Mouse (Mus musculus) forebrain, embryonic 12.5 days (tissue): ENCODE data around the gene Slc25a48. TPM values are rescaled to one million over a fixed set of nuclear protein-coding genes. Genes with fewer than 3 reads are reported as not detected.

Experiments used
- ATAC-seq: fragments of 200-750 bp; cut with Nextera tagmentation; 2 replicates; pipeline ENCODE4 v1.8.0; 2017; ENCODE audit warnings: moderate TSS enrichment; ENCODE audit not compliant: low FRiP score
- H3K27ac ChIP-seq: fragments of 300-500 bp; sonication (generic); 2 replicates; pipeline ENCODE4 v1.5.1; 2016; ENCODE audit warnings: mild to moderate bottlenecking
- H3K27me3 ChIP-seq: fragments of 300-500 bp; sonication (generic); 2 replicates; pipeline ENCODE4 v1.6.1; 2016; ENCODE audit warnings: mild to moderate bottlenecking
- H3K36me3 ChIP-seq: fragments of 300-500 bp; sonication (generic); replicated peaks from 2 replicates; pipeline ENCODE4 v1.6.1; 2016; ENCODE audit warnings: mild to moderate bottlenecking
- H3K4me1 ChIP-seq: fragments of 300-500 bp; sonication (generic); 2 replicates; pipeline ENCODE4 v1.6.1; 2016
- H3K4me2 ChIP-seq: fragments of 300-500 bp; sonication (generic); 2 replicates; pipeline ENCODE4 v1.6.1; 2016; ENCODE audit warnings: mild to moderate bottlenecking, moderate library complexity
- H3K4me3 ChIP-seq: fragments of 300-500 bp; sonication (generic); replicated peaks from 2 replicates; pipeline ENCODE4 v1.5.1; 2016; ENCODE audit warnings: mild to moderate bottlenecking
- H3K9ac ChIP-seq: fragments of 300-500 bp; sonication (generic); 2 replicates; pipeline ENCODE4 v1.6.1; 2016; ENCODE audit warnings: mild to moderate bottlenecking
- H3K9me3 ChIP-seq: fragments of 300-500 bp; sonication (generic); 2 replicates; pipeline ENCODE4 v1.6.1; 2016
- WGBS: fragments of 180-500 bp; shearing (Covaris S2); methylation state at CpG from one replicate; pipeline ENCODE4 v1.1.7; 2016; 5-methylcytosine and 5-hydroxymethylcytosine counted together
- polyA plus RNA-seq: library from polyadenylated mRNA; unstranded; fragments of >200 nt; fragmentation: Nextera tagmentation; extraction: Ambion mirVana; gene quantifications from 2 replicates; pipeline ENCODE4 v1.2.1, GENCODE M21; 2016

Slc25a48 gene
- polyA plus RNA-seq, 1 experiment from 2014 or later: not detected

DNA sequence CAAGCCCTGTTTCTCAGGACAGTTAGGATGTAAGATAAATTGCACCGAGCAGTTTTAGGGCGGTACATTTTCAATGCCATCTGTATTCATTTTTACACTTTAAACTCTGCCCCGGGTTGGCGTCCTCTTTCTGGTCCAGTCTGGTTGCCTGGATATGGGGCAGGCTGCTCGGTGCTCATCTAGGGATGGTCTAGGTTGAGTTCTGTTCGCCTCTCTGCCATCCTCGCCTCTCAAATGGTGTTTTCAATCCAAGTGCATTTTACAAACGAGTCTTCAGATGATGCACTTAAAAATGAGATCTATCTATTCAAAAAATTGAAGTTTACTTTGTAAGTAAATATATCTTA lies 84.6 kb downstream of the Slc25a48 start:
- no peaks in the 10 kb centered on the region for H3K9me3 ChIP-seq
- 4% methylated on average over 8 of the region's 8 CpGs for WGBS
- H3K27ac ChIP-seq: no peak overlapping the region
- peaks cover 3% of the 10 kb centered on the region for H3K4me1 ChIP-seq
- peaks cover 2% of the 10 kb centered on the region; the same call in 1 of the 2 replicates for H3K27me3 ChIP-seq
- peak overlapping the region; percentile 73 for H3K4me3 ChIP-seq
- H3K36me3 ChIP-seq: no peaks in the 10 kb centered on the region
- peak overlapping the region; percentile 91 for H3K4me2 ChIP-seq
- peak; percentile 31; the same call in 1 of the 2 replicates for ATAC-seq
- peak overlapping the region; percentile 64 for H3K9ac ChIP-seq

Other genes with a start within 250 kb of the Slc25a48 start
- gene Neurog1, start 186.2 kb upstream of the Slc25a48 start, polyA plus RNA-seq: 16.2 and 19.5 TPM in 2 replicates
- 19.5 and 26.3 TPM in 2 replicates for gene Cxcl14, start 141.8 kb upstream of the Slc25a48 start, polyA plus RNA-seq
- not detected in 2 replicates for gene Gm3045, start 11.8 kb upstream of the Slc25a48 start, polyA plus RNA-seq
- gene Il9, start 43.9 kb downstream of the Slc25a48 start, polyA plus RNA-seq: not detected in 2 replicates
- 2.0 and 2.4 TPM in 2 replicates for gene Fbxl21, start 84.1 kb downstream of the Slc25a48 start, polyA plus RNA-seq
- not detected in 2 replicates for gene Lect2, start 110.1 kb downstream of the Slc25a48 start, polyA plus RNA-seq
- 21.4 and 24.0 TPM in 2 replicates for gene Tgfbi, start 171.2 kb downstream of the Slc25a48 start, polyA plus RNA-seq